Mouse (Mus musculus) pancreas, adult 10 weeks (tissue): ENCODE measurements around the gene Hbs1l. TPM values are rescaled to one million over a fixed set of nuclear protein-coding genes. Genes with fewer than 3 reads are reported as not detected.

Experiments
- polyA plus RNA-seq: library from polyadenylated mRNA; stranded (reverse); fragments of 350-450 nt; fragmentation: Illumina TruSeq; extraction: RNeasy Lipid Tissue Mini Kit (QIAGEN cat#74804); gene quantifications from one replicate; pipeline ENCODE4 v1.2.3, GENCODE M21; 2015; ENCODE audit warnings: low read depth, low replicate concordance; ENCODE audit not compliant: insufficient read depth

Gene Hbs1l
- polyA plus RNA-seq = 35.1 TPM

DNA sequence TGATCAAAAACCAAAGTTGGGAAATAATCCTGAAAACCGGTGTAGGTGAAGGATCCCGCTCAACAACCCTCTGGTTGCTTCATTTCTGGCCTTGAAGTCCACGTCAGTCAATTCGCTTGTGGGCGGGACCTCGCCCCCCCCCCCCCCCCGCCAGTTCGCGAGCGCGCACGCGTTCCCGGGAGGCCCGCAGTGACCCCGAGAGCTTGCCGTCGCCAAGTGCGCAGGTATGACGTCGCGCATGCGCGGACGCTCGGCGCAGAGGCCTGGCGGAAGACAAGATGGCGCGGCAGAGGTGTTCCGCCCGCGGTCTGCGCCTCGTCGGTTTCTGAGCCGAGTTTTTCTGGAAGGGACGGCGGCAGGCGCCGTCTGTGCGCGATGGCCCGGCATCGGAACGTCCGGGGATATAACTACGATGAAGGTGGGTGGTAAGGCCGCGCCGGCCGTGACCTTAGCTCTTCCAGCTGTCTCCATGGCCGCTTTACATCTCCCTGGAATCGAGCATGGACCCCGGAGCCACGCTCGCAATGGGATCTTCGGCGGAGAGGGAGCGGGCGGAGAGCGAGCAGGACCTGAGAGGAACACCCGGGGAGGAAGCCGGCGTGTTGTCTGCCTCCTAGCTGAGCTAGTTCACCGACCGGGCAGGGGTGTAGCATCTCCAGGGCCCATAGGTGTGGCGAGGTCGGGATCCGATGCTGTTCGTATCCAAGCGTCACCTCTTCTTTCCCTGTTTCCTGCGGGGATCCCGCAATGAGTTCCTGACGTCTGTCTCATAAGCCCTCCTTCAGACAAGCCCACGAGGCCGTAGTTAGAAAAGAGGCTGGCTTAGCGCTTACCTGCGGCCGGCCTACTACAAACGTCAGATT, at the start of gene Hbs1l:
Gene Hbs1l (plus strand): TSS at position 221 of the 863 bp plus-strand sequence.

DNA sequence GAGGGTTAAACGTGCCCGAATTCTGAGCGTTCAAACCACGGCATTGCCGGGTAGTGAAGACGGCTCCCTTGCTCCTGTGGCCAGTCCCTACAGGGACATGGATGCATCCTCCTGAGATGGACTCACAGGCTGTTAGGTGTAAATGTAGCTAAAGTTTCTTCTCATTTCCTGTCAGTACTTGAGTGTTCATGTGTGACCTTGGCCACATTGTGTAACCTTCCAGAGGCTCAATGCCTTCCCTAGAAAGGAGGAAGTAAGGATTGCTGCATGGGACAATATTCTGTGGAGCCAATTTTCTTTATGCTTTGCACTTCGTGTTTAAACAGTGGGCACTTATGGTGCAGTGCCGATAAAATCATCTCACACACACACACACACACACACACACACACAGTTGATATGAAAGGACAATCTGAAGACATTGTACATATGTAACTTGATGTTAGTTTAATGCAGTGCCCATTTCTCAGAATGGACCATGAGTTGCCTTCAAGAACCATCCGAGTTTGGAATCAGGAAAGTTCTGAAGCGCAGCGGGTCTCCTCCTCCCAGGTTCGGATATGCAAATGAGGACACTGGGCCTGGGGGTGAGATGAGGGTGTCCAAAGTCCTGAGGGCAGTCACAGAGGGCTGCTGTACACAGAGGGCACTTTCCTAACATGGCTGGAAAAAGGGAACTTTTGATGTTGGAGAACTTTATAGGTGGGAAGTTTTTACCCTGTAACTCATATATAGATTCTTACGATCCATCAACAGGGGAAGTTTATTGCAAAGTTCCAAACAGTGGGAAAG, 81.1 kb downstream of the Hbs1l start, which contains the start of gene Aldh8a1:
Gene Aldh8a1 (plus strand): TSS at position 610 of the 792 bp plus-strand sequence.

Other genes with a start within 250 kb of the Hbs1l start
- 0.22 TPM for gene Myb, start 135.0 kb upstream of the Hbs1l start, polyA plus RNA-seq
- not detected for gene Aldh8a1, start 81.3 kb downstream of the Hbs1l start, polyA plus RNA-seq